27 mouse cellular contexts compared by ENCODE assay signal in genomic region chr7:91414749-91415148, GRCm38 (mm10).
A peak's percentile ranks its signal among the peaks of the same experiment; 100 is the strongest.
DNase-seq lines count a peak whose midpoint lies in the region; ATAC-seq lines count a peak whose summit lies in the region.
"Had no signal": no experiment of that assay in that cellular context is flagged by ENCODE, and none has a peak within 500 bp of the region (broad histone marks: within the 10 kb centered on the region; RNA-seq: fewer than 3 reads in every experiment).

No protein-coding gene starts in this region.

- H3K4me1 ChIP-seq in heart, embryonic 10.5 days, result no peaks in the 10 kb centered on the region
- H3K4me1 ChIP-seq: embryonic facial prominence, embryonic 13.5 days; forebrain, embryonic 12.5 days; limb, embryonic 10.5 days; liver, embryonic 15.5 days; lung, embryonic 15.5 days had no signal

- no peak overlapping the region for H3K4me3 ChIP-seq in heart, embryonic 10.5 days
- H3K4me3 ChIP-seq: embryonic facial prominence, embryonic 13.5 days; erythroblast, embryonic 14.5 days; forebrain, embryonic 12.5 days; heart, adult 2 months; limb, embryonic 10.5 days; liver, embryonic 15.5 days; lung, embryonic 15.5 days had no signal

- intact Hi-C loops in left cerebral cortex, postnatal 10 days (cut with DNase I), result no loop called here

- H3K27ac ChIP-seq in heart, embryonic 10.5 days, result no peak overlapping the region
- H3K27ac ChIP-seq: embryonic facial prominence, embryonic 13.5 days; forebrain, embryonic 12.5 days; heart, adult 2 months; hindbrain, embryonic 14.5 days; limb, embryonic 10.5 days; liver, embryonic 15.5 days; lung, embryonic 15.5 days had no signal

- DNase-seq in cerebellum, adult 8-10 months, result no peak
- peak; percentile 51 for DNase-seq in left cerebral cortex, adult 11 months (ENCODE audit: low spot score)
- DNase-seq in left cerebral cortex, postnatal 10 days (ENCODE audit: extremely low spot score in 1 of 2, low spot score in 2 of 2), result no peak
- peak; percentile 46 for DNase-seq in layer of hippocampus, adult 9-10 months (ENCODE audit: low spot score)
- peak; percentile 11 for DNase-seq in right cerebral cortex, postnatal 14 days
- no peak for DNase-seq in heart, embryonic 10.5 days (ENCODE audit: low spot score)
- no peak for DNase-seq in adrenal gland, adult 2 months
- DNase-seq: adrenal gland, postnatal 14 days; cerebellum, adult 11-12 months; cerebellum, postnatal 14 days; embryo, embryonic 11 days; gastrocnemius, postnatal 25 days; heart, adult 2 months; kidney, adult 18-20 months; kidney, postnatal 4 days; liver; lung, postnatal 4 days; thymus, postnatal 14 days had no signal

- H3K36me3 ChIP-seq in heart, embryonic 10.5 days, result no peaks in the 10 kb centered on the region
- H3K36me3 ChIP-seq: embryonic facial prominence, embryonic 13.5 days; forebrain, embryonic 12.5 days; limb, embryonic 10.5 days; liver, embryonic 15.5 days; lung, embryonic 15.5 days had no signal

- H3K9me3 ChIP-seq in heart, embryonic 10.5 days, result no peaks in the 10 kb centered on the region
- H3K9me3 ChIP-seq: embryonic facial prominence, embryonic 13.5 days; forebrain, embryonic 12.5 days; limb, embryonic 10.5 days; liver, embryonic 15.5 days; lung, embryonic 15.5 days had no signal

- H3K27me3 ChIP-seq in heart, embryonic 10.5 days (ENCODE audit: insufficient read depth, poor library complexity, severe bottlenecking), result no peaks in the 10 kb centered on the region
- H3K27me3 ChIP-seq: embryonic facial prominence, embryonic 13.5 days; forebrain, embryonic 12.5 days; liver, embryonic 15.5 days; lung, embryonic 15.5 days had no signal

- 69% methylated on average over 2 of the region's 2 CpGs for WGBS in heart, embryonic 10.5 days

- 0 out of 2 replicates have a peak, but pooled peaks have one; percentile 20 for ATAC-seq in cerebellum, adult (ENCODE audit: insufficient number of reproducible peaks, low FRiP score, low TSS enrichment)
- ATAC-seq: inflammation-experienced regulatory T-cells, adult 6 months had no signal

Comparison
In these comparisons a context has a peak if more than half of its experiments do, and no peak if none do; other contexts are left out.
1. DNase-seq: peak in left cerebral cortex, adult 11 months (single experiment), layer of hippocampus, adult 9-10 months (single experiment) and right cerebral cortex, postnatal 14 days (single experiment); none in cerebellum, adult 8-10 months (single experiment), left cerebral cortex, postnatal 10 days (0 of 2), heart, embryonic 10.5 days (single experiment) and adrenal gland, adult 2 months (single experiment).